Mouse (Mus musculus) liver, embryonic 14.5 days (tissue): ENCODE measurements around the gene Phf11a.
"Not testable (repeated sequence)": the region's sequence is repeated elsewhere in the genome, so short reads cannot be mapped to it uniquely, and the experiment has no call there.

Experiments used
- CTCF ChIP-seq: IDR thresholded peaks from 2 replicates; pipeline ENCODE4 v1.5.1; 2016; ENCODE audit warnings: antibody characterized with exemption, low read depth, control low read depth
- EP300 ChIP-seq: IDR thresholded peaks from 2 replicates; pipeline ENCODE4 v1.6.1; 2016; ENCODE audit warnings: antibody characterized with exemption, low read depth

DNA sequence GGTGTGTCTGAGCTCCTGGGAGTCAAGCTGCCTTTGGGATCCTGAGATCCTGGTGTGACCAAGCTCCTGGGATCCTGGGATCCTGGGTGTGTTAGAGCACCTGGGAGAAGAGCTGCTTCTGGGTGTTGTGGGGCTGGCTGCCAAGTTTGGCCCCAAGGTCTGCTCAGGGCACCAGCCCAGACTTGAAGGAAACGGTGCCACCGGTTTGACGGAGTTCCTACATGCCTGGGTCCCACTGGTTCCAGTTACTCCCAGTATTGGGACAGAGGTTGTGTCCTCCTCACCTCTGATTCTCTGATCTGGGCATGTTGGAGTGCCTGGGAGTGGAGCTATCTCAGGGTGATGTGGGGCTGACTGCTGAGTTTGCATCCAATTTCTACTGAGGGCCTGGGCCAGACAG, 21.7 kb upstream of the Phf11a start:
- TF ChIP-seq CTCF, EP300: not testable (repeated sequence)
